Mouse (Mus musculus): ENCODE results near the gene Tenm4.

DNA sequence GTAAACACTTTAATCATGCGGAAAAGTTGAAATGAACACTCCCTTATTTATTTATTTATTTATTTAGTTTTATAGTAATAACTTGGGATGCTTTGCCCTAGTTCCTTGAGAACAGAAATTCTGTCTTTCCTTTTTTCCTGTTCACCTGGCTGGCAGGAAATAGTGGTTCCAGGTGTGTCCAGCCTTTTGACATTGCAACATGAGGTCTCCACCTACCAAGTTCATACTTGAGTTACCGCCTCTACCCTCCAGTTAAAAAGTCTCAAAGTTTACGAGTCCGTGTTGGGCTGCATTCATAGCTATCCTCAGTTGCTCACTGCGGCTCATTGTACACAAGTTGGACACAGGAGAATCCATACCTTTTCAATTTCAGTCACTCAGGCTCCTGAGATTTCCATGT is 781.0 kb downstream of the Tenm4 start:
- TF ChIP-seq CTCF (IDR thresholded peaks at IDR 0.05) (no peak), EP300 (IDR thresholded peaks at IDR 0.05) (no peak)

Data from lung, postnatal 0 days (tissue).